Mouse (Mus musculus) thymus, postnatal 10 days (tissue): ENCODE data around the gene Arfgef3.
"Not testable (repeated sequence)": the region's sequence is repeated elsewhere in the genome, so short reads cannot be mapped to it uniquely, and the experiment has no call there.

Experiments
- DNase-seq, 2 experiments: peaks; one replicate each; pipeline ENCODE4 v3.0.0; 2021; ENCODE audit warnings: low spot score in 2 of 2

Arfgef3 gene

DNA sequence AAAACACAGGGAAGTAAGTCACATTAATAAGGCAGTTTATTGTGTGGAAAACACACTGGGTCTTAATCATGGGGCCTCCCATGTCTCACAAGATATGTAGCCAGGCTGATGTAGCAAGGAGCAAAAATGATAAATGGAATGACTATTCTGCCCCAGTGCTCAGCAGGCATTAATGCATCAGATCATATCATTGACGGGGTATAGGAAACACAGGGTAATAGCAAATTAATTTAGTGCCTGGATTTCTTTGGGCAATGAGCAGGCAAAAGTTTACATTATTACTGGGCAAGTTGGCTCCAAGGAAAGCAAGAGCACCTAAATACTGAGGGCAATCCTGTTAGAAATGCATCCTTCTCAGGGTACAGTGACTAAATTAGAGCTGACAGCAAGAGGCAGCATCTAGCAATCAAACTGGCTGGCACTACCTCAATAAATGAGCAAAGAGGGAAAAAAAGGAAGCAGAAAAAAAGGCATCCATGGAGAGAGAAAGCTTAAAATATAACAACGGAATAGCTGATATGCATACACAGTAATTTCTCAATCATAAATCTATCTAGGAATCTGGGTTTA, 62.3 kb downstream of the Arfgef3 start:
- DNase-seq, result no peak

- no peak for DNase-seq
Observed at GRCm38 (mm10) chr10:18680661-18681384, 62.9 kb downstream of the Arfgef3 start.

GRCm38 (mm10) chr10:18678836-18679235, 64.9 kb downstream of the Arfgef3 start:
- no peak for DNase-seq

DNA sequence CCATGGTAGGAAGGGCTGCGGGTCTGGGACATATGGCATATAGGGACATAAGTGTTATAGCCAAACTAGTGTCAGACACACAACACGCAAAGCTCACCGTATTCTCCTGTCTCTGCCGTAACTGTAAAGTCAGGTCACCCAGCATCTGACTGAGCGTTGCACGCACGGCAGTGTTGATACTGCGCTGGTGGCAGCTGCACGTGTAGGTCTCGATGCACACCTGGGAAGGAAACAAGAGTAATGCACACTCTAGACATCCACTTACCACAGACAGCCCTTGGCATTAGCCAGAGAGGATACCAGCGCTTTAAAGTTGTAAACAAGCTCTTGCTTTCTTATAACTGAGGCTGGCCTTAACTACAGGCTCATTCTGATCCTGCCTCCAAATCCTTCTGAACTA, 79.0 kb downstream of the Arfgef3 start:
- DNase-seq, result peak; percentile 67 to 77

- peak; percentile 57 to 64 for DNase-seq
Observed at GRCm38 (mm10) chr10:18664016-18664415, 79.7 kb downstream of the Arfgef3 start.

DNA sequence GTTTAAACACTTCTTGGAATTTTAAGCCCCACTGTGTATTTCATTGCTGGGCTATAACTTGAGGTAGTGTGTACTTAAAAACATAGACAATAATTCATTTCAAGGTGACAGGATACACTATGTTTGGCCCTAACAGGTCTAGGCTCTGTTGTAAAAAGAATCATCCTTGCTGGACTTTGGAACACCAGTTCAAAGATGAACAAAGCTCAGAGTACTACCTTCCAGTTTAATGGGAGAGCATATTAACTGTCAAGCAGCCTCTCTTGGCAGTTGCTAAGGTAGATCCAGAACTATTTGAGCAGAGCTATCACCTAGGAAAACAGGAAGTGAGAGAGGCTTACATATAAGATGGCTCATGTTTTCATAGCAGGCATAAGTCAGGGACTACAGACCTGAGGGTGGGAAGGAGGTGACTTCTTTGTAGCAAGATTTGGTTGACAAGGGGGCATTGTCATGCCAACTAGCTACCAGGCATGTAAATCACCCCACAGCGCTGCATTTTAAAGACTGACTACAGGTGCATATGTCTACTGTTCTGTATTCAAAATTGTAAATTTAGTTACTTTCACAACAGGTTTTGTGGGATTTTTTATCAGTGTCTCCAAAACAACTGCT, 82.0 kb downstream of the Arfgef3 start:
- no peak for DNase-seq

GRCm38 (mm10) chr10:18660998-18661397, 82.8 kb downstream of the Arfgef3 start:
- no peak for DNase-seq

GRCm38 (mm10) chr10:18657588-18657987, 86.2 kb downstream of the Arfgef3 start:
- no peak for DNase-seq

GRCm38 (mm10) chr10:18647069-18647468, 96.7 kb downstream of the Arfgef3 start:
- DNase-seq, result no peak

DNA sequence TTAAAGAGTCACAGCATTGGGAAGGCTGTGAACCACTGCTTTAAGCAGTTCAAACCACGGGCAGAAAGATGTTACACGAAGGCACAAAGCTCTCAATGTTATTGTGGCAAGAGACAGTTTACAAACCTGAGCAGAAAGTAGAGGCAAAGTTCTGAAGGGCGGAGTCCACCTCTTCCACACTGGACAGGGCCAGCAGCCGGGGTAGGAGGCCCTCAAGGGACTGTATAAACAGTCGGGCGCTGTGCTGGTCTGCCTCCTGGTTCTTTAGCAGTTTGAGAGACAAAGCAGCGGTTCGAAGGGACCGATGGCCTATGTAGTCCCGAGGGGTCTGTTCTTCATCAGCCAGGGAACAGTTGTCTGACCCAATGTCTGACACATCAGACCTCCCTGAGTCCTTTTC, 97.7 kb downstream of the Arfgef3 start:
- no peak for DNase-seq

DNA sequence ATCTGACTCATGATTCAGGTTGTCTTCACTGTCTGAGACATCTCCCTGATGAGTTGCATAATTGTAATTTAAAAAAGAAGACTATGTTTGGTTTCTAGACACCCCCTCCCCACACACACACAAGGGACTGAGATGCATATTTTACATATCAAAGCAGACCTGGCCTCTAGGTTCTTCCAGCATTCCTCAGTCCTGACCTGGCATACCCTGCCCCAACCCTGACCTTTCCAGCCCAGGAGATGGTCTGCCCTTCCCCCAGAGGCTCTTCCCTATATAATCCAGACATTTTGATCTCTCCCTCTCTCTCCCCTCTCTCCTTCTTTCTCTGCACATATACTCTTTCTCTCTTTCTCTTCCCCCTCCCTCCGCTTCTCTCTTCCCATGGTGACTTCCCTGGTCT, 99.4 kb downstream of the Arfgef3 start:
- DNase-seq, result no peak

- no peak for DNase-seq
Observed at GRCm38 (mm10) chr10:18643506-18643905, 100.2 kb downstream of the Arfgef3 start.

DNA sequence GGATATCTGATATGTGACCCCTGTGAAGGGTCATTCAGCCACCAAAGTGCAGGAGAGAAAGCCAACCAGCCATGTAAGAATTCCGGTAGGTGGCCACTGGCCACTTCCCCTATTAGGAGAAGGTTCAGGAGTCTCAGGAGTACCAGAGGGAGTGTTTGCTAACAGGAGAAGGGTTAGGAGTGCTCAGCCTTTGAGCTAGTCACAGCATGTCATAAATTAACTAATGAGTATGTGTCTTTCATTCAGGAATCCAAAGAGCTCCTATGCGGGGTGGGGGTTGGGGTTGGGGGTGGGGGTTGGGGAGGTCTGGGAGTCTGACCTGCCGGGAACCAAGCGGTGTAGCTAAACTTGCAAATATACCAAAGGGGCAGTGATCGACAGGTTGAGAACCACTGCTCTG, 100.9 kb downstream of the Arfgef3 start:
- no peak for DNase-seq

GRCm38 (mm10) chr10:18640596-18640995, 103.2 kb downstream of the Arfgef3 start:
- DNase-seq, result no peak

DNA sequence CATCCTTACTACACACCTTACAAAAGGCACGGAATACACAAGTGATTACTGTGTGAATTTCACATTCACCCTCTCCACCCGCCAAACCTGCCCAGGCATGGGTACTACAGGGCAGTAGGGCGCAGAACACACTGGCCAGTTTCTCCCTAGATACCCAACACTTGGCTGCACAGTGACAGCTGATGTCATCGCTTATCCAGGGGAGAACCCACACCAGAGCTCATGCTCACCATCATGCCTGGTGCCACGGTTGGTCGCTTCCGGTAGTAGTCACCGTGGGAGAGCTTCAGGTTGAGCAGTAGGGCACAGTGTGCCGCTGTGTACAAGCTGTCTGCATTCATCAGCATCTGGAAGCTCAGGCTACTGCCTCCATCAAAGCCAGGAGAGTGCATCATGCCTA, 108.3 kb downstream of the Arfgef3 start:
- DNase-seq, result no peak

- no peak for DNase-seq
Observed at GRCm38 (mm10) chr10:18634405-18634985, 109.3 kb downstream of the Arfgef3 start.

- no peak for DNase-seq
Observed at GRCm38 (mm10) chr10:18630498-18630897, 113.3 kb downstream of the Arfgef3 start.

GRCm38 (mm10) chr10:18627530-18627929, 116.2 kb downstream of the Arfgef3 start:
- no peak for DNase-seq

GRCm38 (mm10) chr10:18612796-18613195, 131.0 kb downstream of the Arfgef3 start:
- DNase-seq, result no peak

DNA sequence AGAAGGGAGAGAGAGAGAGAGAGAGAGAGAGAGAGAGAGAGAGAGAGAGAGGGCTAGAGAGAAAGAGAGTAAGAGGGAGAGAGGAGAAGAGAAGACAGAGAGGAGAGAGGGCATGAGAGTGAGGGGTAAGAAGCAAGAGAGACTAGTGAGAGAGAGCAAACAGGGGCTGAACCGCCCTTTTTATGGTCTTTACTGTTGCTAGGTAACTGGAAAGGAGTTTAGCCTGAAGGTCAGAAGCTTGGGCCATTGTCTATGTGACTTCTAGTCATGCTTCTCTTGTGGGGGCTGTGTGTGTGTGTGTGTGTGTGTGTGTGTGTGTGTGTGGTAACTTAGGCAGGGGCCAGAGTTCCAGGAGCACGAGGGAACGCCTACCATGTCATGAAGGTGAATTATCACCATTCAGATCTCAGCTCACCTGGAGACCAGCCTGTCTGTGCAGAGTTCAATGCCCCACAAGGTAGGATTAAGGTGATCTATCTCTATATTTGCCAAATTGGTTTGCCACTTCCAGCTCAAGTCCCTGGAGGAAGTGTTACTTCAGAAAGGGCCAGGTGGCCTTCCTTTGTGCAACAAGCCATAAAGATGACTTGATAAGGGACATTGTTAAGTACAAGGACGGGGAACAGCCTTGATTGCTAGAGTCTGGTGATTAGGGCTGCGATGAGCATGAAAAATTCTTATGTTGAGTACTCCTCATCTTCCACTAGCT, 138.8 kb downstream of the Arfgef3 start:
- DNase-seq, result not testable (repeated sequence)

- DNase-seq, result peak; percentile 69 to 87
Observed at GRCm38 (mm10) chr10:18602030-18602429, 141.7 kb downstream of the Arfgef3 start.

DNA sequence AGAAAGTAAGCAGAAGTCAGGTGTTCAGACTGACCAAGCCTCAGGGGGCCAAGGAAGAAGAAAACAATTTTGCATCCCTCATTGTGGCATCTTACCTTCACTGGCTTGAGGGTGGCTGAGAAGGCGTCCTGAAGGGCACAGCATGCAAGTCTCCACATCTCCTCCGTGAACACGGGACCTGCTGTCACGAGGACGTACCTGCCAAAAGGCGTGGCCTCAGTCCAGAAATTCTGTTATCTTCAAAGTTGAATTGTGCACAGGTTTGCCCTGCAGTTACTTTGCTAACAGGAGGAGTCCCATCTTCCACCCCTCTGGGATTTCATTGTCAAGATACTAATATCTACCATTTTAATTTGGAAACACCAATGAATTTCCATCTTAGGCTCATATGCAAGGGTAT, 146.1 kb downstream of the Arfgef3 start:
- no peak for DNase-seq
